Mouse (Mus musculus): ENCODE data around the gene Fam102b. TPM values are rescaled to one million over a fixed set of nuclear protein-coding genes. Genes with fewer than 3 reads are reported as not detected.

Fam102b gene
- total RNA-seq, 1 experiment = 7.5 TPM

GRCm38 (mm10) chr3:109040908-109041307, 13.5 kb upstream of the Fam102b start:
- Histone ChIP-seq H3K36me3 (ENCODE audit: control insufficient read depth, insufficient read depth, low read length, poor library complexity, severe bottlenecking) (no peaks in the 10 kb centered on the region), H3K27ac (ENCODE audit: insufficient read depth, low read depth, low read length, poor library complexity, severe bottlenecking) (no peak overlapping the region), H3K9me3 (ENCODE audit: control insufficient read depth, insufficient read depth, low read depth, low read length) (no peaks in the 10 kb centered on the region), H3K9ac (ENCODE audit: insufficient read depth, low read depth, low read length, poor library complexity, severe bottlenecking) (no peak overlapping the region), H3K4me3 (ENCODE audit: insufficient read depth in 1 of 2, low read depth in 1 of 2, low read length in 2 of 2, poor library complexity in 1 of 2, severe bottlenecking in 1 of 2) (no peak overlapping the region), H3K4me1 (ENCODE audit: control insufficient read depth in 2 of 2, insufficient read depth in 2 of 2, low read length in 2 of 2, poor library complexity in 1 of 2) (no peaks in the 10 kb centered on the region)
- no peak for DNase-seq (ENCODE audit: low read depth, low spot score)
- TF ChIP-seq HCFC1 (IDR thresholded peaks at IDR 0.05; ENCODE audit: borderline replicate concordance, insufficient read depth, low read length) = no peak
- no peak for TF ChIP-seq ZNF384 (IDR thresholded peaks at IDR 0.05; ENCODE audit: low read depth, low read length)
- no peak for TF ChIP-seq MAFK (IDR thresholded peaks at IDR 0.05; ENCODE audit: insufficient read depth, low read depth, low read length)
- no peak for TF ChIP-seq CHD2 (IDR thresholded peaks at IDR 0.05; ENCODE audit: low read depth, low read length)
- no peak for TF ChIP-seq ZC3H11A (IDR thresholded peaks at IDR 0.05; ENCODE audit: borderline replicate concordance, low read depth, low read length)
- in situ Hi-C loops (cut with MboI; ENCODE audit: low sequenced_read_pairs in 2 of 2, unreplicated experiment in 2 of 2) = no loop called here

- no peaks in the 10 kb centered on the region for H3K9me3 ChIP-seq (ENCODE audit: control insufficient read depth, insufficient read depth, low read depth, low read length)
- no peak overlapping the region for H3K4me3 ChIP-seq (ENCODE audit: insufficient read depth in 1 of 2, low read depth in 1 of 2, low read length in 2 of 2, poor library complexity in 1 of 2, severe bottlenecking in 1 of 2)
- TF ChIP-seq MAFK (IDR thresholded peaks at IDR 0.05; ENCODE audit: insufficient read depth, low read depth, low read length) = no peak
- no peak for DNase-seq (ENCODE audit: low read depth, low spot score)
- H3K27ac ChIP-seq (ENCODE audit: insufficient read depth, low read depth, low read length, poor library complexity, severe bottlenecking) = no peak overlapping the region
- in situ Hi-C loops (cut with MboI; ENCODE audit: low sequenced_read_pairs in 2 of 2, unreplicated experiment in 2 of 2) = no loop called here
- H3K9ac ChIP-seq (ENCODE audit: insufficient read depth, low read depth, low read length, poor library complexity, severe bottlenecking) = no peak overlapping the region
- H3K36me3 ChIP-seq (ENCODE audit: control insufficient read depth, insufficient read depth, low read length, poor library complexity, severe bottlenecking) = no peaks in the 10 kb centered on the region
- no peaks in the 10 kb centered on the region for H3K4me1 ChIP-seq (ENCODE audit: control insufficient read depth in 2 of 2, insufficient read depth in 2 of 2, low read length in 2 of 2, poor library complexity in 1 of 2)
Observed at GRCm38 (mm10) chr3:109034411-109034810, 7.0 kb upstream of the Fam102b start.

- DNase-seq (ENCODE audit: low read depth, low spot score) = no peak
- Histone ChIP-seq H3K4me3 (ENCODE audit: insufficient read depth in 1 of 2, low read depth in 1 of 2, low read length in 2 of 2, poor library complexity in 1 of 2, severe bottlenecking in 1 of 2) (no peak overlapping the region), H3K9me3 (ENCODE audit: control insufficient read depth, insufficient read depth, low read depth, low read length) (no peaks in the 10 kb centered on the region), H3K4me1 (ENCODE audit: control insufficient read depth in 2 of 2, insufficient read depth in 2 of 2, low read length in 2 of 2, poor library complexity in 1 of 2) (no peaks in the 10 kb centered on the region), H3K9ac (ENCODE audit: insufficient read depth, low read depth, low read length, poor library complexity, severe bottlenecking) (no peak overlapping the region), H3K36me3 (ENCODE audit: control insufficient read depth, insufficient read depth, low read length, poor library complexity, severe bottlenecking) (no peaks in the 10 kb centered on the region), H3K27ac (ENCODE audit: insufficient read depth, low read depth, low read length, poor library complexity, severe bottlenecking) (no peak overlapping the region)
- TF ChIP-seq HCFC1 (IDR thresholded peaks at IDR 0.05; ENCODE audit: borderline replicate concordance, insufficient read depth, low read length) (no peak), CHD2 (IDR thresholded peaks at IDR 0.05; ENCODE audit: low read depth, low read length) (no peak), ZC3H11A (IDR thresholded peaks at IDR 0.05; ENCODE audit: borderline replicate concordance, low read depth, low read length) (no peak), MAFK (IDR thresholded peaks at IDR 0.05; ENCODE audit: insufficient read depth, low read depth, low read length) (no peak), ZNF384 (IDR thresholded peaks at IDR 0.05; ENCODE audit: low read depth, low read length) (no peak)
- in situ Hi-C loops (cut with MboI; ENCODE audit: low sequenced_read_pairs in 2 of 2, unreplicated experiment in 2 of 2) = no loop called here
Observed at GRCm38 (mm10) chr3:109032306-109032705, 4.9 kb upstream of the Fam102b start.

GRCm38 (mm10) chr3:109031626-109032025, 4.2 kb upstream of the Fam102b start:
- no peaks in the 10 kb centered on the region for H3K9me3 ChIP-seq (ENCODE audit: control insufficient read depth, insufficient read depth, low read depth, low read length)
- no peak overlapping the region for H3K9ac ChIP-seq (ENCODE audit: insufficient read depth, low read depth, low read length, poor library complexity, severe bottlenecking)
- in situ Hi-C loops (cut with MboI; ENCODE audit: low sequenced_read_pairs in 2 of 2, unreplicated experiment in 2 of 2) = no loop called here
- no peaks in the 10 kb centered on the region for H3K36me3 ChIP-seq (ENCODE audit: control insufficient read depth, insufficient read depth, low read length, poor library complexity, severe bottlenecking)
- H3K4me1 ChIP-seq (ENCODE audit: control insufficient read depth in 2 of 2, insufficient read depth in 2 of 2, low read length in 2 of 2, poor library complexity in 1 of 2) = no peaks in the 10 kb centered on the region
- H3K27ac ChIP-seq (ENCODE audit: insufficient read depth, low read depth, low read length, poor library complexity, severe bottlenecking) = no peak overlapping the region
- DNase-seq (ENCODE audit: low read depth, low spot score) = no peak
- peak; percentile 73 for TF ChIP-seq CHD2 (IDR thresholded peaks at IDR 0.05; ENCODE audit: low read depth, low read length)
- no peak for TF ChIP-seq MAFK (IDR thresholded peaks at IDR 0.05; ENCODE audit: insufficient read depth, low read depth, low read length)
- H3K4me3 ChIP-seq (ENCODE audit: insufficient read depth in 1 of 2, low read depth in 1 of 2, low read length in 2 of 2, poor library complexity in 1 of 2, severe bottlenecking in 1 of 2) = no peak overlapping the region

GRCm38 (mm10) chr3:109030817-109031216, 3.4 kb upstream of the Fam102b start:
- H3K4me3 ChIP-seq (ENCODE audit: insufficient read depth in 1 of 2, low read depth in 1 of 2, low read length in 2 of 2, poor library complexity in 1 of 2, severe bottlenecking in 1 of 2) = no peak overlapping the region
- no peaks in the 10 kb centered on the region for H3K9me3 ChIP-seq (ENCODE audit: control insufficient read depth, insufficient read depth, low read depth, low read length)
- no peak overlapping the region for H3K9ac ChIP-seq (ENCODE audit: insufficient read depth, low read depth, low read length, poor library complexity, severe bottlenecking)
- no peaks in the 10 kb centered on the region for H3K36me3 ChIP-seq (ENCODE audit: control insufficient read depth, insufficient read depth, low read length, poor library complexity, severe bottlenecking)
- no peak for DNase-seq (ENCODE audit: low read depth, low spot score)
- H3K4me1 ChIP-seq (ENCODE audit: control insufficient read depth in 2 of 2, insufficient read depth in 2 of 2, low read length in 2 of 2, poor library complexity in 1 of 2) = no peaks in the 10 kb centered on the region
- in situ Hi-C loops (cut with MboI; ENCODE audit: low sequenced_read_pairs in 2 of 2, unreplicated experiment in 2 of 2) = no loop called here
- no peak overlapping the region for H3K27ac ChIP-seq (ENCODE audit: insufficient read depth, low read depth, low read length, poor library complexity, severe bottlenecking)
- TF ChIP-seq HCFC1 (IDR thresholded peaks at IDR 0.05; ENCODE audit: borderline replicate concordance, insufficient read depth, low read length) = no peak
- no peak for TF ChIP-seq MAFK (IDR thresholded peaks at IDR 0.05; ENCODE audit: insufficient read depth, low read depth, low read length)
- TF ChIP-seq CHD2 (IDR thresholded peaks at IDR 0.05; ENCODE audit: low read depth, low read length) = no peak

Data from ES-E14 (cell line).